Mouse (Mus musculus): Measurements from ENCODE around the gene Bcap31. TPM values are rescaled to one million over a fixed set of nuclear protein-coding genes. Genes with fewer than 3 reads are reported as not detected.

The Bcap31 gene
- total RNA-seq, 2 experiments from 2014 or later, result 79.2 to 91.3 TPM

DNA sequence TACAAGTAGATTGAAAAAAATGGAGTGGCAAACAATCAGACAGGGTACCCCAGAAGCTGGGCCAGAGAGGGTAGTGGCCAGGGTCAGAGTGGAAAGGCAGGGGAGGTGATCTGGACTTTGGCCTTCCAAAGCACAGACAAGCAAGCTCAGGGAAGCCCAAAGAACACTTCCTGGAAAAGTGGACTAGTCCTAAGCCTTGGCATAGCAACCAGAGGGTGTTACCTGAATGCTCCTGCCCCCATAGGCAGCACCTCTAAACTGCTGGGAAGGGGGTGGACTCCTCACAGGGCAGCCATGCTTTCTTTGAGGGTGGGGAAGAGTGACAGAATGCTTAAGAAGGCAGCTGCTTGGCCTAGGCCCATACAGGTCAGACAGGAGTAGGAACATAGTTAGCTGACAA is 31.0 kb downstream of the Bcap31 start:
- DNase-seq (ENCODE audit: low spot score in 2 of 2), result no peak

DNA sequence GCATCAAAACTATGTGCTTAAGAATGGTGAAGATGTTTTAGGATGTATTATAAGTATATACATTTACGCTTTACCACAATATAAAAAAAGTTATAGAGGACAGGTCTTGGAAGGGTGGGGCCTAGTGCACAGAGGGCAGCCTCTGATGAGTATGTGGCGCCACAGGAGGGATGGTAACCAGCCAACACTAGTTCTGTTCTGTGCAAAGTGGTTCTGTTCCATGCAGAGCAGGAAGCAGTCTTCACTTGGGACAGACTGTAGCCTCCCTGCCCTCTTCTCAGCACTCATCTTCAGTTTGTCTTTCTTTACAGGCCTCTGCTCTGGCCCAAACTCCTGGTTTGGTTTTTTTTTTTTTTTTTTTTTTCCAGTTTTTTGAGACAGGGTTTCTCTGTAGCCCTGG is 31.8 kb downstream of the Bcap31 start:
- DNase-seq (ENCODE audit: low spot score in 2 of 2), result no peak

GRCm38 (mm10) chrX:73676668-73677067 is 39.3 kb downstream of the Bcap31 start:
- no peak for DNase-seq (ENCODE audit: low spot score in 2 of 2)

DNA sequence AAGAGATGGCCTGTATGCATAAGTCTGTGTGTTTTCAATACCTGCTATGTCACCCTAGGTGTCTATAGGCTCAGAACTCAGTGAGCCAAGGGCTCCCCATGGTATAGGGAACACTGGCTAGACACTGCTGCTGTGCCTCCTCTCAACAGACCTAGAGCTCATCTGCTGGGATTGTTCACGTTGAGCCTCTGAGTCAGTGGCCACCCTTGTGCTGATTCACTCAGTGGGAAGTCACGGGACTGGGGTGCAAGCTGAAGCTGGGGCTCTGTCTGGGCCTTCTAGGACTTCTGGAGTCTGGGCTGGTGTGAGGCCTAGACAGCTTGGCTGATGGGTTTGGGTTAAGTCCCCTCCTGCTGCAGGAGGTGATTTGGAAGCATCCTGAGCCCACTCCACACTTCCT is 40.7 kb downstream of the Bcap31 start:
- peak in 1 of 2 experiments; percentile 11 for DNase-seq (ENCODE audit: low spot score in 2 of 2)

- DNase-seq (ENCODE audit: low spot score in 2 of 2), result no peak
Measured at GRCm38 (mm10) chrX:73673968-73674661, 41.9 kb downstream of the Bcap31 start.

DNA sequence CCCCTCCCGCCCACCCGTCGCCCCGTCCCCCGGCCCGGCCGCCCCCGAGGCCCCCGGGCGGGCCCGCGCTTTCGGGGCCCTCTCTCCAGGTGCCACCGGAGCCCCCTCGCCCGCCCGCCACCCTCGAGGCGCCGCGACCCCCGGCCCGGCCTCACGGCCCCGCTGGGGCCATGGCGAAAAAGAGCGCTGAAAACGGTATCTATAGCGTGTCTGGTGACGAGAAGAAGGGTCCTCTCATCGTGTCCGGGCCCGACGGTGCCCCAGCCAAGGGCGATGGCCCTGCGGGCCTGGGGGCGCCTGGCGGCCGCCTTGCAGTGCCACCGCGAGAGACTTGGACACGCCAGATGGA is 42.4 kb downstream of the Bcap31 start:
- DNase-seq (ENCODE audit: low spot score in 2 of 2), result no peak

DNA sequence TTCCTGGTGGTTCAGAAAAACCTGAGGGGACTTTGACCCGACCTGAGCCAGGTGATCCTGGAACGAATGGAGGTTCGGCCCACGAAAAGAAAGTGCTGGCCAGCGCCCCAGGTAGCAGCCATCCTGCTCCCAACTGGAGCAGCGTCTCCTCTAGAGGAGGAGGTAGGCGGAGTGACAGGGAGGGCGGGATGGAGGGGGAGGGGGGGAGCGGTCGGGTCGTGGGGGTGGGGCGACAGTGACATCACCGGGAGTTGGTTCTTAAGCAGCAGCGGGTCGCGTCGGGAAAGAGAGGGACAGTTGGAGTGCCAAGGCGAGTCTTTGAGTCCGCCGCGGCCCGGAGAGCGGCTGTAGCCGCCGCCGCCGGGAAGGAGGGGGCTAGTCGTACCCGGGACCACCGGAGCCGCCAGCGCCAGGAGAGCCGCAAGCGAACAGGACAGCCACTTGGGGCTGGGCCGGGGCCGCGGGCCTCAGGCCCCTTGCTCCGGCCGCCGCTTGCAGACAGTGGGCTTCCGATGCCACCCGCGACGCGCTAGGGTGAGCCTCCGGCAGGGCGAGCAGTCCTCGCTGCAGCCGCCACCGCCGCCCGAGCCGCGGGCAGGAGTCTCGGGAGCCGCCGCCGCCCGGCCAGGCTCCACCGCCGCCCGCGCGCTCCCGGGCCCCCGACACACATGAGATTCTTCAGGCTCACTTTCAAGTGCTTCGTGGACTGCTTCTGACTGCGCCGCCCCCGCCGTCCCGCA is 42.9 kb downstream of the Bcap31 start, which contains the start of gene Slc6a8:
Slc6a8 (plus strand) TSS at position 272 of the 740 bp plus-strand sequence.
- DNase-seq (ENCODE audit: low spot score in 2 of 2), result peak; percentile 57 to 58

- DNase-seq (ENCODE audit: low spot score in 2 of 2), result peak in 1 of 2 experiments; percentile 43
Measured at GRCm38 (mm10) chrX:73672031-73672431, 43.9 kb downstream of the Bcap31 start.

- DNase-seq (ENCODE audit: low spot score in 2 of 2), result no peak
Measured at GRCm38 (mm10) chrX:73663143-73663542, 52.8 kb downstream of the Bcap31 start.

DNA sequence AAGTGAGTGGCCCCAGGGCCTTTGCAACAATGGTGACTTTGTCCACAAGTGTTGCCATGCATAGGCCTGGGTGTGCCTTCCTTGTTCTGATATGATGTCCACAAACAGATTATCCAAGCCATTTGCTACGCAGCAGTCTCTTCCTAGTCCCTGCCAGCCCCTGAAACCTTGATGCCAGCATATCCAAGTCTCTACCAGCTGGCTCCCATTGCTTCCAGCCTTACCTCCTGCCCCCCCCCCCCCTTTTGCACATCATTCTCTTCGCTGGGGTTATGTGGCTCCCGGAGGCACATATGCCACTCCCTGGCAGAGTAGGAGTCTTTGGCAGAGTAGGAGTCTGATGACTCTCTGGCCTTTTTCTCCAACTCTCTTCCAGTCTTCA is 55.7 kb downstream of the Bcap31 start:
- DNase-seq (ENCODE audit: low spot score in 2 of 2), result no peak

DNA sequence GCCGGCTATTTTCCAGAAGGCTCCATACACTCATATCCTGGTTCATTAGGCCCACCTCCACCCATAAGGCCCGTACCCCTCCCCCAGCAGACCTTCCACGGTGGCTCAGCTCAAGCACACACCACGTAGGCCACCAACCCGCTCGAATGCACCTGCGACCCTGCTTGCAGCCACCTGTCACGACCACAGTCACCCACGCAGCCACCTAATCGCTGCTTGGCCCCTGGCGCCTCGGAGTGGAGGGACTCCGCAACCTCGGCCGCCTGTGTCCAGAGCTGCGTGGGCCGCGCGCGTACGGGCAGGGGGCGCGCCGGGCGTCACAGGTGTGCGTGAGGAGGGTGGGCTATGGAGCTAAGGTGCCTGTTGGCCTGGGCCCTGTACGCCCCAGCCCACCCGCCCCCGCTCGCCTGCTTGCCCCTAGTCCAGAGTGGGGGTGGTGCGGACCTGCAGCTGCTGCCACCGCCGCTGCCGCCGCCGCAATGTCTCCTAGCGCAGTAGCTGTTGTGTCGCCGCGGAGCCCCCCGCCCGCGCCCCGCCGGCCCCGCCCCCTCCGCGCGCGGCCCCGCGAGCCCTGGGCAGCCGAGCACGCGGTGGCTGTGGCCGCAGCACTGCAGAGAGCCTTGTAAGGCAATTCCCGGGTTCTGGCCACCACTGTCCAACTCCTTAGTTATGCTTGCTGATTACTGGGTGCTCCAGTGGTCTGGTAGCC is 56.2 kb downstream of the Bcap31 start, which contains the start of gene Pnck:
Pnck (minus strand) TSS at position 543 of the 709 bp plus-strand sequence.
- no peak for DNase-seq (ENCODE audit: low spot score in 2 of 2)

DNA sequence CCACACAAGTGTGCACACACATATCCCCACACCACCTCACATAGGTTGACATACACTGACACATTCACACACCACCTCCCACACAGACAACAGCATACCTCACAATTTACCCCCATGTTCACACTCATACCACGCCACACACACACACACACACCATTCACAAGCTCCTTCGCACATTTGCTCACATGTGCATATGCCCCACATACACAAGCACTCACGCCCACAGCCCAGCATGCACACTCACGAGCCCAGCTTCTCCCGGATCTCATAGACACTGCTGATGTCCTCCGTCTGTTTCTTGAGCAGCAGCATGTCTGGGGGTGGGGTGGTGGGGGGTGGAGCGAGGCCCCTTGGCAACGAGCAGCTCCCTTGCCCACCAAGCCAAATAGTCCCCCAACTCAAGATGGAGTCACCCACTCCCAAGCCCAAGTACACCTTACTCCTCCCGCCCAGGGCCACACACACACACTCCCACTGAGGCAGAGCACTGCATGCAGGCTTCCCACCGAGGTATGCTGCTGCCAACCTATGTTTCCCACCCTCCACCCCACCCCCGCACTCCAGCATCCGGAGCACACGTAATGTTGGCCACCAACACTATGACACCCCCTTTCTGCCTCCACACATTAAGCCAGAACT is 56.9 kb downstream of the Bcap31 start:
- peak in 1 of 2 experiments; percentile 36 for DNase-seq (ENCODE audit: low spot score in 2 of 2)

- DNase-seq (ENCODE audit: low spot score in 2 of 2), result no peak
Measured at GRCm38 (mm10) chrX:73658391-73658790, 57.6 kb downstream of the Bcap31 start.

GRCm38 (mm10) chrX:73655529-73655928 is 60.4 kb downstream of the Bcap31 start:
- no peak for DNase-seq (ENCODE audit: low spot score in 2 of 2)

GRCm38 (mm10) chrX:73654177-73654576 is 61.8 kb downstream of the Bcap31 start:
- peak in 1 of 2 experiments; percentile 74 for DNase-seq (ENCODE audit: low spot score in 2 of 2)

DNA sequence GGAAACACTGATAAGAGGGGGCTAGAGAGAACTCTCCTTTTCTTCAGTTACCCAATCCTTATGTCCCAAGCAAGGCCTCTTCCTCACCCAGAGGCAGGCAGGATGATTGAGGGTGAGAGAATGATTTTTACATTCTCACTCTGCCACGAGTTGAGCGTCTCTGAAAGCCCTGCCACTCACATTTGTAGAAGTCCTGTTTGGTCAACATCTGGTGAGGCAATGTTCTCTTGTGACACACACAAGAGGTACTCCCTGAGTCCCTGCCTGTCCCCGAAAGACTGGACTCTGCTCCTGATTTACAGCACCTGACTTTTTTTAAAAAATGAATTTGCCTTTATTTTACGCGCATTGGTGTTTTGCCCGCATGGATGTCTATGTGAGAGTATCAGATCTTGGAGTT is 62.6 kb downstream of the Bcap31 start:
- no peak for DNase-seq (ENCODE audit: low spot score in 2 of 2)

DNA sequence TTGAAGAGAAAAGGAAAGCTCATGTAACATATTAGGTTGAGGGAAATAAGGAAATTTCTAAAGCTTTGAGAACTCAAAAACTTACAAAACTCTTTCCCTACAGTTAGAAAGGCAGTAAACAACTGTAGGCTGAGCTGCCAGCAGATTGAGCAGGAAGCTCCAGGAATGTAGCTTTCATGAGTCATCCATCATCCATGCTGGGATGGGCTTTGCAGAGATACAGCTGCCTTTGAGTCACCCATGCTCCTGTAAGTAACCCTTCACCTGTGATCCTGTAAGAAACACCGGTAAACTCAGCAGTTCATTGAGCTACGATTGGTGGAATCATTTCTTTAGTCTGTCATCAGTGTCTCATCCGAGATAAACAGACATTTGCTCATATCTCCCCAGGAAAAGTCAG is 65.1 kb downstream of the Bcap31 start:
- DNase-seq (ENCODE audit: low spot score in 2 of 2), result no peak

DNA sequence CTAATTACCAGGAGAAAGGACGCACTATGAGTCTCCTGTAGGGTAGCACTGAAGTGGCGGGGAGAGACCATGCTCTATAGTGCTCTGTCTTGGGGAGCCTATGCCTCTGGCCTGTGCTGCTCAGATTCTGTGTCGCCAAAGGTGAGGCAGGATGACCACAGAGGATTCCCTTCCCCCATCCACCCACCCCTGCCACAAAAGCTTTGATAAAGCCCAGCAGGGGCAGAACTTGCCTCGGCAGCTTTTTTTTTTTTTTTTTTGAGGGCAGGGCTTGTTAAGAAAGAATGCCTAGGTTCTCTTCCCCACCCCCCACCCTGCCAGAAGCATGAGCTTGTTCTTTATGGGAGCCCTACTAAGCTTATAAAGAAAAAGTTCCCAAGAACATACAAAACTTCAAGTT is 70.9 kb downstream of the Bcap31 start:
- no peak for DNase-seq (ENCODE audit: low spot score in 2 of 2)

DNA sequence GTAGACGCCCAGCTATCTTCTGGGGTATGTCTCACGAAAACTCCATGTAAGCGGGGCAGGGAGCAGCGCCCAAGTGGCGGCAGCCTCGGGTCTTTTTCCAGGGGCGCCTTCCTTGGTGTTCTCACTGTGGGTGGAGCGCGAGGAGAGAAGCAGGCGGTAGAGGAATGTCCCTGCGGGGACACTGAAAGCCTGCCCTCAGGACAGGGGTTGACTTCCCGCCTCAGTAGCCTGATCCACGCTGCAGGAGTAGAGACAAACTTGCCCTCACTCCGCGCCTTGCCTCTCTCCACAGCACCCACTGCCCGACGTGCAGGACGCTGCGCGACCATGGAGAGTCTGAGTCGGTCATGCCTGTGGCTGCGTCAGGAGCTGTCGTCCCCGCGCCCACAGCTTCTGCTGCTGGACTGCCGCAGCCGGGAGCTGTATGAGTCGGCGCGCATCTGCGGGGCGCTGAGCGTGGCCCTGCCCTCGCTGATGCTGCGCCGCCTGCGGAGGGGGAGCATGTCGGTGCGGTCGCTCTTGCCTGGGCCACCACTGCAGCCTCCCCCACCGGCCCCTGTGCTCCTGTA is 76.0 kb downstream of the Bcap31 start:
- DNase-seq (ENCODE audit: low spot score in 2 of 2), result peak in 1 of 2 experiments; percentile 21

DNA sequence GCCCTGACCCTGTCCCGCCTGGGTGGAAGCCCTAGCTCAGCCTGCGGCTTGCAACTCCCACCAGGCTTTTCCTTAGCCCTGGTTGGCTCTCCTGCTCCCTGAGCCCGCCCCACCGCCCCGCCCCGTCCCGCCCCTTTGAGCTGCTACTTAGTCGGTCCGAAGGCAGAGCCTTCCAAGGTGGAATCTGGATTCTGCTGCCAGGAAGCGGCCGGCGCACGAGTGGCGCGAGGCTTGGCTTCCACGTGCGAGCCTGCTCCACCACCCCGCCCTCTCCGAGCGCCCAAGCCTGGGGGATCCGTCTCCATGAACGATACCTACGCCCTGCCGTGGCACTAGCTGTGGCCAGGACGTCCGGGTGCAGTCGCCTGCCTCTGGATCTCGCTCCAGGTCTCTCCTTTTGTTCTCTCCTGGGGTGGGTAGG is 76.7 kb downstream of the Bcap31 start, which contains the start of gene Dusp9:
Dusp9 (plus strand) TSS at position 165 of the 421 bp plus-strand sequence.
- no peak for DNase-seq (ENCODE audit: low spot score in 2 of 2)

DNA sequence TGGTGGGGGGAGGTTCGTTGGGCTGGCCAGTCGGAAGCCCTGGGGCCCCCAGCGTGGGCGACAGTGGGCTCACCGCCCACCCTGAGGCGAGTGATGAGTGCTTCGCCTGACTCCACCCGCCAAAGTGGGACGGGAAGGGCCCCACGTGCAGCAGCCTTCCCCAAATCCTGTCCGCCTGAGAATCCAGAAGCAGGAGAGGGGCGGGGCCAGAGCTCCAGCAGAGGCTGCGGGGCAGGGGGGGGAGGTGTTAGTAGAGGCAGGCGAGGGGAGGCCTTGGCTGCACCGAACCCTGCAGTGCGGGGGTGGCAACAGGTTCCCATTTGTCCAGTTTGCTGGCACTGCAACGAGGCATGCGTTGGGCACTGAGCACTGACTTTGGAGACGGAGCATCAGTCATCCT is 78.6 kb downstream of the Bcap31 start:
- no peak for DNase-seq (ENCODE audit: low spot score in 2 of 2)

Measured in left cerebral cortex, adult 18-20 months (tissue).